Mouse (Mus musculus): ENCODE results near the gene Imp4.

GRCm38 (mm10) chr1:34433891-34434521 is 5.6 kb upstream of the Imp4 start:
- TF ChIP-seq POLR2A (IDR thresholded peaks at IDR 0.05; ENCODE audit: borderline replicate concordance, insufficient read depth, low read length), result no peak
- TF ChIP-seq CTCF (IDR thresholded peaks at IDR 0.05; ENCODE audit: borderline replicate concordance, insufficient read depth, low read depth, low read length), result no peak

Data from cerebellum, adult 2 months (tissue).